Mouse (Mus musculus) urinary bladder, postnatal 36 days (tissue): ENCODE data around the gene Trappc6b.

Source experiments
- DNase-seq, 2 experiments: peaks; one replicate each; pipeline ENCODE4 v3.0.0; 2022; ENCODE audit warnings: low spot score in 2 of 2, mixed read lengths in 1 of 2

The Trappc6b gene

GRCm38 (mm10) chr12:59055196-59055850, 5.9 kb downstream of the Trappc6b start:
- no peak for DNase-seq

DNA sequence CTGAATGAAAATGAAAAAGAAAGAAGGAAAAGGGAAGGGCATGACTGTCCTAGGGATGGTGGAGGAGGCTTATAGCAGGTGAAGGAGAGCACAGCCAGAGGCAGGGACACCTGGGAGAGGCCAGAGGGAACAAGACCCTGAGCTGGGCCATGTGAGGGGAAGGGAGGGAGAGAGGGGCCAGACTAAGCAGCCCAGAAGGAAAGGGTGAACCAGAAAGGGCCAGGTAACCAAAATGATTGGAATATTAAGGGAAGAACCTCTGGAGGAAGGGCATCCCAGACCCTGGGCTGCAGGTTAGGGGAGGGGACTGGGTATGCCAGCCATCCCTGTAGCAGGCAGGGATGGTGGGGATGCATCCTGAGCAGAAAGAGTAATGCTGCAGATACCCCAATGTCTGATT, 7.3 kb downstream of the Trappc6b start:
- no peak for DNase-seq

DNA sequence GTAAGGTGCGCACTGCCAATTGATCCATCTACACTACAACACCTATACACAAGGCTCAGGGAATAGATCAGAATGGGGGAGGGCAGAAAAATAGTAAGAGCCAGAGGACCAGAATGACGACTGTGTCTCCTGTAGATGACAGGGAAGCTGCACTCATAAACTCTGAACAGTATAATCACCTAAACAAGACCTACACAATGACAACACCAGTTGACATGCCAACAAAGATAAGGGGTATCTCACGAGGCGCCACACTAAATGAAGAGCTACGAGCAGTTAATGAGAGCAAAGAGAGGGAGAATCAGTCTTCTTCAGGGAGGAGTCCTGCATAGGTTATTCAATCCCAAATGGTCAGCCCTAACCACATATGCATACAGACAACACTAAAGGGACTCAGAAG, 8.1 kb downstream of the Trappc6b start:
- DNase-seq: no peak

DNA sequence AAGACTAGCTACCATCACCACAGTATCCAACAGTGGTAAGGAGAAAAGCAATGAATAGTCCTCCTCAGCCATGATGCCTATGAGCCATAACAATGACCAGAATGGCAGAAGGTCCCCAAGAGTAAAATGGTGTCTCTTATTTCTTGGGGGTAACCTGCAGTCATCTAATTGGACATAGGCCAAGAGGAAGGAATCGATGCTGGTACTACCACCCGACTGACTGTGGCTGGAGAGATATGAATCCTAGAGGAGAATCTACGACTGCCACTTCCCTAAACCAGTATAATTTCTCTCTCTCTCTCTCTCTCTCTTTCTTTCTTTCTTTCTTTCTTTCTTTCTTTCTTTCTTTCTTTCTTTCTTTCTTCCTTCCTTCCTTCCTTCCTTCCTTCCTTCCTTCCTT, 8.8 kb downstream of the Trappc6b start:
- no peak for DNase-seq

DNA sequence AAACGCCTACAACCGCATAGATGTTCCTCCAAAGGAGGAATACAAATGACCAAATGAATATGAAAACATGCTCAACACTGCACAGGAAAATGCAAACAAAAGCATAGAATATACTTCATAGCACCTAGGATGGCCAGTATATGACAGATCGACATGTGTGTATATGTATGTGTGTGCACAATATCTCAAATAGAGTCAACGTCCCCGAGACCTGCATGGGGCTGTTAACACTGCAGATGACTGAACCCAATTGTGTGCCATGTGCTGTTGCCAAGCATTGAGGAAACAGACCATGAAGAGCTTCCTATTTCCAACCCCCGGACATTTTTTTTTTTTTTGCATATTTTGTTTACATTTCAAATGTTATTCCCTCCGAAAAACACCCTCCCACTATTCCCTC, 20.4 kb downstream of the Trappc6b start:
- DNase-seq: no peak

DNA sequence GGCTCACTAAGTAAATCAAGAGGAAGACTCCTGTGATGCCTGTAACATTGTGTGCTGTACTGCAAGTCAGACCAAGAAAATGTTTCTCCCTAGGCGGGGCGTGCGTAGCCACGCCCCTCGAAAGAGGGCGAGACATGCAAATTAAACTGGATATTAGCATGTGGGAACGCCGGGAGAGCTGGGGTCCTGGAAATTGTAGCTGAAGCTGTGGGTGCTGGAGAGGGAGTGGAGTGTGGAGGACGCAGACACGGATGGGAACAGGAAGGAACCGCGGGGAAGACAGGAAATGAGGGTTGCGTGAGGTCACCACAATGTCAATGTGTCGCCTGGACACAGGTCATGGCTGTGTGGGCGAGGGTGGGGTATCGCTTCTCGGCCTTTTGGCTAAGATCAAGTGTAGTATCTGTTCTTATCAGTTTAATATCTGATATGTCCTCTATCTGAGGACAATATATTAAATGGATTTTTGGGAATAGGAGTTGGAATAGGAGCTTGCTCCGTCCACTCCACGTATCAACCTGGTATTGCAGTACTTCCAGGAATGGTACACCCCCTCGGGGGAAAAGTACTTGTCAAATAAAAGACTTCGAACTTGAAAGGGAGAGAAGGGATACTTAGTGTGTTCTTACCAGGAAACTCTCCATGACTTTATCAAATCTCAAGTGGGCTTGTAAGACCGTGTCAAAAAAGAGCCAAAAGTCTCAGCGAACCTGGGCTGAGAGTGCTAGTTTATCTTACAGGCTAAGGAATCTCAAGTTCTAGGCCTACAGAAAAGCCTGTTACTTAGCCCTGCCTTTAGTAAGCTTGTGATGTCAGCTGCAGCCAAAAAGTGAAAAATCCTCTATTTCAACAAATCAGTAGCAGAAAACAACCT, 21.1 kb downstream of the Trappc6b start:
- DNase-seq: peak in 1 of 2 experiments; percentile 9

DNA sequence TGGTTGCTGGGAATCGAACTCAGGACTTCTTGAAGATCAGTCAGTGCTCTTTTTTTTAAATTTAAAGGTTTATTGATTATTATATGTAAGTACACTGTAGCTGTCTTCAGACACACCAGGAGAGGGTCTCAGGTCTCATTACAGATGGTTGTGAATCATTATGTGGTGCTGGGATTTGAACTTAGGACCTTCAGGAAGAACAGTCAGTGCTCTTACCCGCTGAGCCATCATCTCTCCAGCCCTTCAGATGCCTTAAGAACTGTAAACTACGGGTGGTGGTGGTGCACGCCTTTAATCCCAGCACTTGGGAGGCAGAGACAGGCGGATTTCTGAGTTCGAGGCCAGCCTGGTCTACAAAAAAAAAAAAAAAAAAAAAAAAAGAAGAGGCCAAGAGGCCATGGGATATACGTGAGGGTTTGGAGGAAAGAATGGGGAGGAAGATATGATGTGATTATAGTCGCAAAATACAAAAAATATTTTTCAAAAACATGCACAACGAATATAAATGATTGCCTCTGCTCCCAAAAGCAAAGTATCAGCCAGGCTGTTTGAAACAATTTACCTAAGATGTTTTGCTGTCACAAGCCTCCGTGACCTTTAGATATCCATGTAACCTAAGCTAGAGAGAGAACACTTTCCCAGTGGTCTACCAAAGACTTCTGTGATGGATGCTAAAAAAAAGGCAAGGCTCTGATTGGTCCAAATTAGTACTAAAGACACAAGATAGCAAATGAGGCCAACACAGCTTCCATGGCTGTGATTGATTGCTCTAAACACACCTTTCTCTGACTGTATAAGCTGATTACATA, 21.9 kb downstream of the Trappc6b start:
- DNase-seq: no peak

GRCm38 (mm10) chr12:59032101-59032500, 29.2 kb downstream of the Trappc6b start:
- DNase-seq: no peak

DNA sequence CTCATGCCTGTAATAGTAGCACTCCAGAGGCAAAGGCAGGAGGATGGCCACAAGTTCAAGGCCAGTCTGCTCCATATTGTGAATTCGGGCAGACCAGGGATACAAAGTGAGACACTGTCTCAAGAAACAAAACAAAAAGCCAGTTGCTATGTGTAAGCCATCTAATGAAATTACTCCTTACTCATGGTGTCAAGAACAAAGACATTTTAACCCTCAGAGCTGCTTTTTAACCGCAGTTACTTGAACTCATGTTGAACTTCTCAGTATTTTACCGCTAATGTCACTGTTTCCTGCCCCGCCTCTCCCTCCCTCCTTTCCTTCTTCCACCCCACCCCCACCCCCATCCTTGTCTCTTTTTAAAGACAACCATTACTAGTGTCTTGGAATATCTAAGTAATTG, 40.0 kb downstream of the Trappc6b start:
- DNase-seq: no peak

- no peak for DNase-seq
Measured at GRCm38 (mm10) chr12:59019891-59020290, 41.4 kb downstream of the Trappc6b start.

GRCm38 (mm10) chr12:59017970-59018369, 43.3 kb downstream of the Trappc6b start:
- no peak for DNase-seq

DNA sequence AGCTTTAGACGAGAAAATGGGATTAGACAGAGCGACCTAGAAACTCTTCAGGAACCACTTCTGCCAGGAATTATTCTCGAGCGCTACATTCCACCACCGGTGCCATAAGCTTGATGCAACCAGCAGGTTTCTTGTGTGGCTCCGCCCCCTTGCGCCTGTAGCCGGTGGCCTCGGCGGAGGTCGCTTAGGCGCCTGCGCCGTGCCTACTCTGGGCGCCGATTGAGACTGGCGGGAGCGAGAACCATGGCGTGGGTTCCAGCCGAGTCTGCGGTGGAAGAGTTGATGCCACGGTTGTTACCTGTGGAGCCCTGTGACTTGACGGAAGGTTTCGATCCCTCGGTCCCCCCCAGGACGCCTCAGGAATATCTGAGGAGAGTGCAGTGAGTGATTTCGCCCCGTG, 48.0 kb downstream of the Trappc6b start, which contains the start of gene Gemin2:
TSS of gene Gemin2 (plus strand) at position 160 of the 400 bp plus-strand sequence.
- peak; percentile 75 to 90 for DNase-seq

GRCm38 (mm10) chr12:59012710-59013091, 48.6 kb downstream of the Trappc6b start:
- no peak for DNase-seq

DNA sequence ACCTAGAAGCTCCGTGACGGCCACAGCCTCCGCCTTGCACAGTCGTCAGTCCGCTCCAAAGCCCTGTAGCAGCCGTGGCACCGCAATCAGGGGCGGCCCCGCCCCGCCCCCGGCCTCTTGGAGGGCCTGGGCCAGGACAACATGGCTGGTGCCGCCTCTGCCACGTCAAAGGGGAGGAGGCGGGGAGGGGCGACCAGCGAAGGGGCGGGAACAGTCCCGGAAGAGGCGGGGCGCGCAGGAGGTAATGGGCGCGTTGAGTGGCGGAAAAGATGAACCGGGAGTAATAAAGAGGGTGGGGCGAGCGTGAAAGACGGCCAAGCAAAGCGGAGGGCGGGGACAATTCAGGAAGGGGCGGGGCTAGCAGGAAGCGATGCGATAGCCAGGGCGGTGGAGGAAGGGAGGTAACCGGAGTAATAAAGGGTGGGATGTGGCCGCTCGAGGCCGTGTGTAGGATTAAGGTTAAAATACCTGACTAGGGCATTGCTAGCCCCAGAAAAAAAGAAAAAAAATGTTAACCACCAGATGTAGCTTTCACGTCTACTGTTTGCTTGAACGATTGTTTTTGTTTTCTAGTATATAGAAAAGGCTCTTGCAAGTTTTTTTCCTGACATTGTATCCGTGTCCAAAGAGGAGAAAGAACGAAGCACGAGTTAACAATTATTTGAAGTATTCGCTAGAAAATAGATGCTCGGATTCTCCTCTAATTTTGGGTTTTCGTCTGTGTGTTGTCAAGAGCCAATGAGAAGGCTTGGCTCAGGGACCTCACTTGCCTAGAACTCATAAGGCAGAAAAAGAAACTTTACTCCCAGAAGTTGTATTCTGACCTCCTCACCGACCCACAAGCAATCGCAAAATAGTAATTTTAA, 49.2 kb downstream of the Trappc6b start, which contains the start of gene Sec23a:
TSS of gene Sec23a (minus strand) at position 174 of the 866 bp plus-strand sequence.
- peak; percentile 99 for DNase-seq

DNA sequence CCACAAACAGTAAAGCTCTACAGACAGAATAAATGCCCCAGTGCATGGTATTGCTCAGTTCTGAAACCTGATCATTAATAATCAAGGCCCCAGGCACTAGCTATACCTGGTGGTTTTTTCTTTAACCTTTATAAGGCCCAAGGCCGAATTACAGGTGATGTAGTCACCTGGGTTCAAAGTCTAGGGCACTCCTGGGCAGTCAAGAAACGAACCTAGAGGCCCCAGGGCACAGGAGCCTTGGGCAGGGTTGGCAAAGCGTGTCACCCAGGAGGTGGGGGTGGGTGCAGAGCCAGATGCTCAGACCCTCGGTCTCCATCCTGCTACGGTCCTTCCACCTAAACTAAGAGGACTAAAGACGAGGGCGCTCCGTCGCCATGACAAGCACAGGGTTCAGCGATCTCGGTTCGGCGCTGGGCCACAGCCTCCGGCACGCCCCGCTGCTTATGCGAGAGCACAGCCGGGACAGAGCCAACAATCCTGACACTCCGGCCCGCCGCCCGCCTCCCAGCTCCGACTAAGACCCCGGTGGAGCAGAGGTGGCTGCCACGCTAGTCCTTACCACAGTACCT, 49.9 kb downstream of the Trappc6b start:
- DNase-seq: no peak

DNA sequence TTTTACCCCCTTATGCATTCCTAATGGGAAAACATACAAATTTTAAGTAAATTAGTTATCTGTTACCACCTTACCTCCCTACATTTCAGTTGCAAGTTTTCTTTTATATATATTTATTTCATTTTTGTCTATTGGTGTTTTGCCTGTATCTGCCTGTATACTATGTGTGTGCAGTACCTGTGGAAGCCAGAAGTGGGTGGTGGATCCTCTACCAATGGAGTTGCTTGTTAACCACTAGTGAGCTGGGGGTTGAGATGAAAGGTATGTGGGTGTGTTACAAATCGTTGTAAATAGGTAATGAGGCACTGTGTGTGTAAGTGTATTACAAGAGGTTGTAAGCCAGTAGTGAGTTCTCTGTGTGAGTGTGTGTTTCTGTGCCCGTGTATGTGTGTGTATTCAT, 50.8 kb downstream of the Trappc6b start:
- no peak for DNase-seq
